Mouse (Mus musculus): ENCODE data around the gene Spaca3. TPM values are rescaled to one million over a fixed set of nuclear protein-coding genes. Genes with fewer than 3 reads are reported as not detected.

The Spaca3 gene
- polyA plus RNA-seq, 1 experiment from 2014 or later: not detected

DNA sequence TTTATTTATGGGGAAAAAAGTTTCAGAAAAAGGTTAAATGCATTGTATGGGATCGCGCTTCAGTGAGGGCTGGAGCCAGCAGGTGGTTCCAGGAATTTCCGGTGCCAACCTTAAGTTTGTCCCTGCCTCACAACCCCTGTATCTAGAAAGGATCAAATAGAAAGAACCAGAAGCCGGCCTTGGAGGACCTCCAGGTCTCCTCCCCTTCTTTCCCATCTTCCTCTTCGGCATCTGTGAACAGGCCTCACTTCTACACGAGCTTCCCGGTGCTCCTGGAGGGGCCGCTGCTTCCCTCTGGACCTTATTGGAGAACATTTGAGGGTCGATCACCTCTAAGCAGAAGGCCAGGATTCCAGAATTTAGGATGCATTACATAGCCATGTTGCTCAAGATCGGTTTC is 45.3 kb downstream of the Spaca3 start:
- 0 out of 2 replicates have a peak, but pooled peaks cover 4% of the 10 kb centered on the region for H3K4me1 ChIP-seq
- no peak overlapping the region for H3K4me3 ChIP-seq
- no peak for ATAC-seq (replicated peaks)
- H3K27ac ChIP-seq (replicated peaks): no peak overlapping the region
- no peak overlapping the region for H3K4me2 ChIP-seq (replicated peaks)
- H3K27me3 ChIP-seq: no peaks in the 10 kb centered on the region
- WGBS: 87% methylated on average over 10 of the region's 10 CpGs
- no peaks in the 10 kb centered on the region for H3K36me3 ChIP-seq
- no peaks in the 10 kb centered on the region for H3K9me3 ChIP-seq
- no peak overlapping the region for H3K9ac ChIP-seq (replicated peaks)

DNA sequence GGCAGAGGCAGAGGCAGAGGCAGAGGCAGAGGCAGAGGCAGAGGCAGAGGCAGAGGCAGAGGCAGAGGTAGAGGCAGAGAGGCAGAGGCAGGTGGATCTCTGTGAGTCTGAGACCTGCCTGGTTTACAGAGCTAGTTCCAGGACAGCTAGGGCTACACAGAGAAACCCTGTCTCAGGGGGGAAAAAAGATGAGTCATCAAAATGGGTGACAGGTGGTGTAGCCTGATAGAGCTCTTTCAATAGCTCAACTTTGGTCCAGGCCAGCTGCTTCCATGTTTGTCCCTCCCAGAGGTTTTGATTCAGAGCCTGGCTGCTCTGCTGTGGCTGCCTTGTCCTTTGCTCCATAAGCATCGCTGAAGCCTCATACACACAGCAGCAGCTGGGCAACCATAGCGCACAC is 46.4 kb downstream of the Spaca3 start:
- H3K27me3 ChIP-seq: no peaks in the 10 kb centered on the region
- ATAC-seq (replicated peaks): no peak
- WGBS: 78% methylated on average over 2 of the region's 2 CpGs

DNA sequence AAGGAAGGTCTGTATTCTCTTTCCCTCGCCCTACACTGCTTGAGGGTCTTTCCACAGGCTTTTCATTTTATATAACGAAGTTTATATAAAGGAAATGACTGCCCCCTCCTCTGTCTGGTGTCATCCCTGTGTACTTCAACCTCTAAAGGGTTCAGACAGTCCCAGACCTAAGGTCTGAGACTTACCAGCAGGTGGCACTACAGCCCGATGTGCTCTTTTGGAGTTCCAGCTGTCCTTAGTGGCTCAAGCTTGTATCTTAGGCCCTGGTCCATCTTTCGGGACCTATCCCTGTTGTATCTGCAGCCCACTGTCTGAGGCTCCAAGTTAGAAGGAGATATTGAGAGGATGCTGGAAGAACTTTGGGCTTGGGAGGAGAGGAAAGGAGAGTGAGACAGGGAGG is 48.3 kb downstream of the Spaca3 start:
- Histone ChIP-seq H3K27ac (replicated peaks) (no peak overlapping the region), H3K36me3 (no peaks in the 10 kb centered on the region), H3K27me3 (no peaks in the 10 kb centered on the region), H3K9ac (replicated peaks) (no peak overlapping the region), H3K9me3 (no peaks in the 10 kb centered on the region), H3K4me3 (no peak overlapping the region), H3K4me2 (replicated peaks) (no peak overlapping the region), H3K4me1 (0 out of 2 replicates have a peak, but pooled peaks cover 4% of the 10 kb centered on the region)
- 34% methylated on average over 4 of the region's 4 CpGs for WGBS
- no peak for ATAC-seq (replicated peaks)

More for the DNA sequence above, 46.4 kb downstream of the Spaca3 start:
- Histone ChIP-seq H3K4me3 (no peak overlapping the region), H3K36me3 (no peaks in the 10 kb centered on the region), H3K9me3 (no peaks in the 10 kb centered on the region), H3K27ac (replicated peaks) (no peak overlapping the region), H3K9ac (replicated peaks) (no peak overlapping the region), H3K4me1 (0 out of 2 replicates have a peak, but pooled peaks cover 4% of the 10 kb centered on the region), H3K4me2 (replicated peaks) (no peak overlapping the region)

DNA sequence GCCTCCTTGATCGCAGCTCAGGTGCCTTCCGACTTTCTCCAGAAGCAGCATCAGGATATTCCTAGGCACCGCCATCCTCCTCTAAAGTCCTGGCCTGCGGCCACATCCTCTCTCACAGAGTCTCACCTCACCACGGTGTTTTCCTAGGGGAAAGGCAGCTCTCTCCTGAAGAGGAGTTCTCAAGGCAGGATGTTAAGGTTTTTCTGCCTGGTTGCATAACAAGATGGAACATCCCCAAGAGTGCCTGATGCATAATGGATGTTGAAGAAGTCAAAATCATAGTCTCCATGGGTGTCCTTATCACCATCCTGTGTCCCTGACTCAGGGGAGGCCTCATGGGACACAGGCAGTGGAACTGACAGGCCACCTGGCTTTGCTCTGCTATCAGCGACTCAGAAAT is 49.7 kb downstream of the Spaca3 start:
- Histone ChIP-seq H3K9me3 (no peaks in the 10 kb centered on the region), H3K4me3 (no peak overlapping the region), H3K4me2 (replicated peaks) (no peak overlapping the region), H3K4me1 (0 out of 2 replicates have a peak, but pooled peaks cover 1% of the 10 kb centered on the region), H3K36me3 (no peaks in the 10 kb centered on the region), H3K27me3 (no peaks in the 10 kb centered on the region), H3K9ac (replicated peaks) (no peak overlapping the region), H3K27ac (replicated peaks) (no peak overlapping the region)
- no peak for ATAC-seq (replicated peaks)
- 90% methylated on average over 6 of the region's 6 CpGs for WGBS

DNA sequence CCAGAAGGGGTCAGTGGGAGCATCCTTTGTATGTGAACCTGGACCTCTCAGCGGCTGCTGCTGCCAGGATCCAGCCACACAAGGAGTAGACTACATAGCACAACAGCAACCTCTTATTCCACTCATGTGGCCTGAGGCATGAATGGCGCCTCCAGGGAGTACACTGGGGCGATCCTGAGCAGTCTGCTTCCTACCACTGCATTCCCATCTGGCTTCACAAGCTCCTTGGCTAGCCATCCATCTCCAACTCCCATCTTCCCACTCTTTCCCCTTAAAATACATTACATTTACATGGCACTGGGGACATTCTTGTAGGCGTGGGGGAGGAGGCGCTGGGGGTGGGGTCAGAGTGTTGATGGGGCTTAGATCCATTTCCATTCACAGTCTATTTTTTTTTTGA is 54.6 kb downstream of the Spaca3 start:
- Histone ChIP-seq H3K9me3 (no peaks in the 10 kb centered on the region), H3K4me1 (no peaks in the 10 kb centered on the region), H3K27me3 (no peaks in the 10 kb centered on the region), H3K4me2 (replicated peaks) (no peak overlapping the region), H3K4me3 (no peak overlapping the region), H3K36me3 (no peaks in the 10 kb centered on the region), H3K27ac (replicated peaks) (no peak overlapping the region), H3K9ac (replicated peaks) (no peak overlapping the region)
- no peak for ATAC-seq (replicated peaks)
- WGBS: 89% methylated on average over 5 of the region's 5 CpGs

DNA sequence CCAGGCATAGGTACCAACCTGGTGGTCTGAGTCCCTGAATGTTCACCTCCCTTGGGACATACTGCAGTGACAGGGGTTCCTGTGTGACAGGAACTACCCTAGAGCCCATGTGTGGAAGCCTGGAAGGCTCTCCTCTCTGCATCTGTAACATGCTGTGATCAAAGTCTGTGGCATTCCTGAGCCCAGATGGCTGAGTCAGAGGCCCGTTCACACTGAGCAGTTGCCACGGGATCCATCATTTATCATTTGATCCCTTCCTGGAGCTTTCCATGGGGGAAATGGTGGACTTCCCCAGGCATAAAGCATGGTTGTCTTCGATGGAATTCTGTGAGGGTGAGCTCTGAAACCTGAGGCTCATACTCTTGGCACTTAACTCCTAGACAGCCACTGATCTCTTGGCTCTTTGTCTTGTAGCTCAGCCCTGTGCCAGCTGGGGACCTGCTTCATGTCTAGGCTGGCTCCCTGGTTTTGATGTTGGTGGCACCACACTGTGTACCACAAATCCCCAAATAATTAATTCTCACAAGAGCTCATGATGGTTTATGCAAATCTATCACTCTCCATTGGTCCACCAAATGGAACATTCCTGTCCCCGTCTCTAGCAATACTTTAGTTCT is 55.4 kb downstream of the Spaca3 start:
- Histone ChIP-seq H3K36me3 (no peaks in the 10 kb centered on the region), H3K27ac (replicated peaks) (no peak overlapping the region), H3K9ac (replicated peaks) (no peak overlapping the region), H3K4me1 (no peaks in the 10 kb centered on the region), H3K9me3 (no peaks in the 10 kb centered on the region), H3K4me2 (replicated peaks) (no peak overlapping the region), H3K27me3 (no peaks in the 10 kb centered on the region), H3K4me3 (no peak overlapping the region)
- WGBS: 49% methylated on average over 4 of the region's 4 CpGs
- no peak for ATAC-seq (replicated peaks)

Other genes with a start within 250 kb of the Spaca3 start
- 1.6 and 1.9 TPM in 2 replicates for gene Myo1d, start 78.3 kb upstream of the Spaca3 start, polyA plus RNA-seq (2015; fragmentation: Nextera tagmentation; extraction: Ambion mirVana)
- 39.9 and 40.2 TPM in 2 replicates for gene Tmem98, start 48.2 kb upstream of the Spaca3 start, polyA plus RNA-seq (2015; fragmentation: Nextera tagmentation; extraction: Ambion mirVana)

Data from forebrain, embryonic 15.5 days (tissue).